Mouse (Mus musculus): Measurements from ENCODE around the gene Gm10320. TPM values are rescaled to one million over a fixed set of nuclear protein-coding genes. Genes with fewer than 3 reads are reported as not detected.

Gene Gm10320
- polyA plus RNA-seq, 1 experiment: 0.30 TPM

- TF ChIP-seq TAL1 (IDR thresholded peaks at IDR 0.05; ENCODE audit: low read length) (no peak), GATA1 (IDR thresholded peaks at IDR 0.05; ENCODE audit: low read length) (no peak)
- Histone ChIP-seq H3K9me3 (ENCODE audit: control insufficient read depth, low read length) (peaks cover 4% of the 10 kb centered on the region), H3K27me3 (ENCODE audit: control insufficient read depth) (peaks cover 77% of the 10 kb centered on the region)
Measured at GRCm38 (mm10) chr13:98505989-98506388, 14.2 kb upstream of the Gm10320 start.

GRCm38 (mm10) chr13:98505489-98505857 is 13.7 kb upstream of the Gm10320 start:
- H3K27me3 ChIP-seq (ENCODE audit: control insufficient read depth): peaks cover 82% of the 10 kb centered on the region
- H3K36me3 ChIP-seq (ENCODE audit: control insufficient read depth): no peaks in the 10 kb centered on the region
- no peak overlapping the region for H3K4me3 ChIP-seq (replicated peaks)
- no peaks in the 10 kb centered on the region; the same call in 1 of the 2 replicates for H3K4me1 ChIP-seq (ENCODE audit: control insufficient read depth)
- TF ChIP-seq GATA1 (IDR thresholded peaks at IDR 0.05; ENCODE audit: low read length) (no peak), TAL1 (IDR thresholded peaks at IDR 0.05; ENCODE audit: low read length) (no peak)
- peaks cover 4% of the 10 kb centered on the region for H3K9me3 ChIP-seq (ENCODE audit: control insufficient read depth, low read length)

More at GRCm38 (mm10) chr13:98505989-98506388, 14.2 kb upstream of the Gm10320 start:
- H3K36me3 ChIP-seq (ENCODE audit: control insufficient read depth): no peaks in the 10 kb centered on the region
- no peak overlapping the region for H3K4me3 ChIP-seq (replicated peaks)
- H3K4me1 ChIP-seq (ENCODE audit: control insufficient read depth): no peaks in the 10 kb centered on the region; the same call in 1 of the 2 replicates

- peaks cover 88% of the 10 kb centered on the region for H3K27me3 ChIP-seq (ENCODE audit: control insufficient read depth)
- TF ChIP-seq TAL1 (IDR thresholded peaks at IDR 0.05; ENCODE audit: low read length): no peak
- no peak for TF ChIP-seq GATA1 (IDR thresholded peaks at IDR 0.05; ENCODE audit: low read length)
- H3K36me3 ChIP-seq (ENCODE audit: control insufficient read depth): no peaks in the 10 kb centered on the region
- H3K4me1 ChIP-seq (ENCODE audit: control insufficient read depth): no peaks in the 10 kb centered on the region; the same call in 1 of the 2 replicates
- H3K4me3 ChIP-seq (replicated peaks): no peak overlapping the region
- H3K9me3 ChIP-seq (ENCODE audit: control insufficient read depth, low read length): peaks cover 4% of the 10 kb centered on the region
Measured at GRCm38 (mm10) chr13:98504661-98505488, 13.1 kb upstream of the Gm10320 start.

DNA sequence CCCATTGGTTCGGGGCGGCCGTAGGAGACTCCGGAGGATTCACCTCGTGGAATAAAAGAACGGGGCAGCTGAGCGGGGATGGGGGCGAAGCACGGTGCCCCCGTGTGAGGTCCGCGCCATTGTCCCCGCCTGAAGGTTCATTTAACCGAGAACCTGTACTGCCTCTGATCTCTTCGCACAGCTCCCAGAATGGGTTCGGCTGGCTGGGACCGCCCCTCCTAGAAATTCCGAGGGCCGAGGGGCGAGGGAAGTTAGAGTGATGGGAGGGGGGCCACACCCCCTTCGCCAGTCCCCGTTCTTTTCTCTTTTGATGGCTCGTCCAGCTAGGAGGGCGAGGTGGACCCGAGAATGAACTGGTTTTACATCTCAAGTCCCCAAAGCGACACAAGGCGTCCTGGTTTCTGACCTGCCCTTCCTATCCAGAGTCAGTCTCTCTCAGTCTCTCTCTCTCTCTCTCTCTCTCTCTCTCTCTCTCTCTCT is 12.4 kb upstream of the Gm10320 start:
- peaks cover 2% of the 10 kb centered on the region for H3K9me3 ChIP-seq (ENCODE audit: control insufficient read depth, low read length)
- TF ChIP-seq TAL1 (IDR thresholded peaks at IDR 0.05; ENCODE audit: low read length): no peak
- TF ChIP-seq GATA1 (IDR thresholded peaks at IDR 0.05; ENCODE audit: low read length): no peak
- peaks cover 93% of the 10 kb centered on the region for H3K27me3 ChIP-seq (ENCODE audit: control insufficient read depth)
- H3K4me3 ChIP-seq (replicated peaks): no peak overlapping the region
- no peaks in the 10 kb centered on the region; the same call in 1 of the 2 replicates for H3K4me1 ChIP-seq (ENCODE audit: control insufficient read depth)
- H3K36me3 ChIP-seq (ENCODE audit: control insufficient read depth): no peaks in the 10 kb centered on the region

GRCm38 (mm10) chr13:98503601-98504000 is 11.8 kb upstream of the Gm10320 start:
- no peak for TF ChIP-seq TAL1 (IDR thresholded peaks at IDR 0.05; ENCODE audit: low read length)
- no peak for TF ChIP-seq GATA1 (IDR thresholded peaks at IDR 0.05; ENCODE audit: low read length)
- H3K4me3 ChIP-seq (replicated peaks): no peak overlapping the region
- no peaks in the 10 kb centered on the region; the same call in 1 of the 2 replicates for H3K4me1 ChIP-seq (ENCODE audit: control insufficient read depth)
- peaks cover 96% of the 10 kb centered on the region for H3K27me3 ChIP-seq (ENCODE audit: control insufficient read depth)
- H3K9me3 ChIP-seq (ENCODE audit: control insufficient read depth, low read length): no peaks in the 10 kb centered on the region
- no peaks in the 10 kb centered on the region for H3K36me3 ChIP-seq (ENCODE audit: control insufficient read depth)

DNA sequence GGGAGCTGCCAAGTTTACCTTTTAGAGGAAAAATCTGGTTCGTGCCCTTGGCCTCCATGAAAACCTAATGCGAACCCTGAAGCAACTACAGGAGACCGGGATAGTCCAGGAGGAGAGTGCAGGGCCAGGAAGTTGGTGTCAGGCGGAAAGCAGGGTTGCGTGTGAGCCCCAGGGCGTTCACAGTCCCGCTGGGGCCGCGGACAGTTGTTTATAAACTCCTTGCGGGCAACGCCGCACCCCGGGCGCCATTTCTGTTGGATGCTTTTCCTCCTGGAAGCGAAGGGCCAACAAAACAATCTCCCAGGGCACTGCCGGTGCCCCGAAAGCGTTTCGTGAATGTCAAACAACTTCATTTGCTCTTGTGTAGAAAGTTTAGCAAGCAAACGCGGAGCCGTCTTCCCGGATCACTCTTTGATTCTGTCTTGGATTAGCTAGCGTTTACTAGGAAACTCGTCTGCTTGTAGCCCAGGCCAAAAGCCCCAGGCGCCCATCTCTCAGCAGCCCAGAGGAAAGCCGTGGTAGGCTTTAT is 11.1 kb upstream of the Gm10320 start:
- Histone ChIP-seq H3K27me3 (ENCODE audit: control insufficient read depth) (peaks cover 93% of the 10 kb centered on the region), H3K4me3 (replicated peaks) (no peak overlapping the region), H3K4me1 (ENCODE audit: control insufficient read depth) (no peaks in the 10 kb centered on the region; the same call in 1 of the 2 replicates), H3K9me3 (ENCODE audit: control insufficient read depth, low read length) (no peaks in the 10 kb centered on the region), H3K36me3 (ENCODE audit: control insufficient read depth) (no peaks in the 10 kb centered on the region)
- TF ChIP-seq GATA1 (IDR thresholded peaks at IDR 0.05; ENCODE audit: low read length) (no peak), TAL1 (IDR thresholded peaks at IDR 0.05; ENCODE audit: low read length) (no peak)

GRCm38 (mm10) chr13:98502236-98502812 is 10.5 kb upstream of the Gm10320 start:
- Histone ChIP-seq H3K4me3 (replicated peaks) (no peak overlapping the region), H3K9me3 (ENCODE audit: control insufficient read depth, low read length) (no peaks in the 10 kb centered on the region), H3K36me3 (ENCODE audit: control insufficient read depth) (no peaks in the 10 kb centered on the region), H3K27me3 (ENCODE audit: control insufficient read depth) (peaks cover 87% of the 10 kb centered on the region), H3K4me1 (ENCODE audit: control insufficient read depth) (no peaks in the 10 kb centered on the region; the same call in 1 of the 2 replicates)
- TF ChIP-seq TAL1 (IDR thresholded peaks at IDR 0.05; ENCODE audit: low read length): no peak

DNA sequence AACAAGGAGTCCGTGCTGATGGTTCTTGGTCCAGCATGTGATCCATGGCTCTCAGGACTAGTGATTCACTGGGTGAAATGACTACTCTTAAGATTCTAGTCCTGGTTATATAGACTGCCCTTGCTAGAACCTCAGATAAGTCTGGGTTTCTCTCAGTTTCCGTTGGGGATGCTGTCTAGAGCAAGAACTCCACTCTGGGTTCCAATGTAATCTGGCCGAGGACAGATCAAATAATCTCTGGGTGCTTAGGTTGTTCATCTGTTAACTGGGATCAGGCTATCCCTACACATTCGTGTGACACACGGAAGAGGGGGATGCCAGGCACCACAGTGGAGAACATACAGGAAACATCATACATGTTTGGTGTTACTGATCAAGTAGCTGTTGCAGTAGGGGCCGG is 9.5 kb upstream of the Gm10320 start:
- Histone ChIP-seq H3K4me3 (replicated peaks) (no peak overlapping the region), H3K4me1 (ENCODE audit: control insufficient read depth) (no peaks in the 10 kb centered on the region; the same call in 1 of the 2 replicates), H3K9me3 (ENCODE audit: control insufficient read depth, low read length) (no peaks in the 10 kb centered on the region), H3K36me3 (ENCODE audit: control insufficient read depth) (no peaks in the 10 kb centered on the region), H3K27me3 (ENCODE audit: control insufficient read depth) (peaks cover 77% of the 10 kb centered on the region)
- TF ChIP-seq GATA1 (IDR thresholded peaks at IDR 0.05; ENCODE audit: low read length) (no peak), TAL1 (IDR thresholded peaks at IDR 0.05; ENCODE audit: low read length) (no peak)
